ENCODE assay signal across 7 mouse cellular contexts in genomic region chr5:105415198-105415791, GRCm38 (mm10). TPM values are rescaled to one million over a fixed set of nuclear protein-coding genes. Genes with fewer than 3 reads are reported as not detected.
DNase-seq lines count a peak whose midpoint lies in the region; ATAC-seq lines count a peak whose summit lies in the region.

Gene Lrrc8b (plus strand): TSS chr5:105415775.

- no peaks in the 10 kb centered on the region; the same call in 1 of the 2 replicates for H3K9me3 ChIP-seq in embryonic facial prominence, embryonic 12.5 days
- no peaks in the 10 kb centered on the region for H3K9me3 ChIP-seq in limb, embryonic 10.5 days (replicated peaks)
- H3K9me3 ChIP-seq in midbrain, embryonic 12.5 days = peaks cover 7% of the 10 kb centered on the region; the same call in 1 of the 2 replicates

- no peaks in the 10 kb centered on the region for H3K36me3 ChIP-seq in embryonic facial prominence, embryonic 12.5 days
- no peaks in the 10 kb centered on the region for H3K36me3 ChIP-seq in limb, embryonic 10.5 days
- 0 out of 2 replicates have a peak, but pooled peaks cover 7% of the 10 kb centered on the region for H3K36me3 ChIP-seq in midbrain, embryonic 12.5 days

- peak; percentile 93 for ATAC-seq in embryonic facial prominence, embryonic 12.5 days (ENCODE audit: insufficient number of reproducible peaks, insufficient read depth, low FRiP score, low TSS enrichment)
- peak; percentile 97 for ATAC-seq in midbrain, embryonic 12.5 days (ENCODE audit: low FRiP score, low read depth)

- peak within 1 kb of the TSS; percentile 81 for H3K27ac ChIP-seq in embryonic facial prominence, embryonic 12.5 days
- H3K27ac ChIP-seq in limb, embryonic 10.5 days = peak within 1 kb of the TSS; percentile 96
- H3K27ac ChIP-seq in midbrain, embryonic 12.5 days (replicated peaks) = peak within 1 kb of the TSS; percentile 78

- 0 out of 2 replicates have a peak, but pooled peaks cover 4% of the 10 kb centered on the region for H3K27me3 ChIP-seq in embryonic facial prominence, embryonic 12.5 days
- H3K27me3 ChIP-seq in limb, embryonic 10.5 days (ENCODE audit: low read depth, poor library complexity, severe bottlenecking) = peaks cover 5% of the 10 kb centered on the region; the same call in 1 of the 2 replicates
- peaks cover 12% of the 10 kb centered on the region for H3K27me3 ChIP-seq in midbrain, embryonic 12.5 days

- under 1% methylated on average over 61 of the region's 63 CpGs for WGBS in embryonic facial prominence, embryonic 12.5 days
- WGBS in limb, embryonic 10.5 days = 3% methylated on average over 63 of the region's 63 CpGs
- under 1% methylated on average over 63 of the region's 63 CpGs for WGBS in midbrain, embryonic 12.5 days

- peak within 1 kb of the TSS; percentile 84 for H3K9ac ChIP-seq in embryonic facial prominence, embryonic 12.5 days
- H3K9ac ChIP-seq in midbrain, embryonic 12.5 days (replicated peaks) = peak within 1 kb of the TSS; percentile 85

- peak within 1 kb of the TSS; percentile 66 for H3K4me3 ChIP-seq in embryonic facial prominence, embryonic 12.5 days
- peak within 1 kb of the TSS; percentile 85 for H3K4me3 ChIP-seq in limb, embryonic 10.5 days
- H3K4me3 ChIP-seq in midbrain, embryonic 12.5 days = peak within 1 kb of the TSS; percentile 87

- peak; percentile 96 for DNase-seq in adrenal gland, postnatal 25 days
- peak; percentile 99 for DNase-seq in heart, adult 11 months
- DNase-seq in kidney, adult 18-20 months = peak; percentile 85
- peak; percentile 85 for DNase-seq in limb, embryonic 10.5 days (ENCODE audit: low spot score)
- peak; percentile 68 for DNase-seq in skeletal muscle tissue, adult 2 months (ENCODE audit: low read depth, low spot score)

- H3K4me2 ChIP-seq in embryonic facial prominence, embryonic 12.5 days (replicated peaks) = peak within 1 kb of the TSS; percentile 83
- H3K4me2 ChIP-seq in midbrain, embryonic 12.5 days (replicated peaks) = peak within 1 kb of the TSS; percentile 82

- H3K4me1 ChIP-seq in embryonic facial prominence, embryonic 12.5 days = 0 out of 2 replicates have a peak, but pooled peaks cover 5% of the 10 kb centered on the region
- H3K4me1 ChIP-seq in limb, embryonic 10.5 days = peaks cover 13% of the 10 kb centered on the region
- H3K4me1 ChIP-seq in midbrain, embryonic 12.5 days = peaks cover 11% of the 10 kb centered on the region; the same call in 1 of the 2 replicates

RNA-seq across cellular contexts. Expression of gene Lrrc8b, which starts in this region (rescaled TPM):
- total RNA-seq in adrenal gland, postnatal 25 days (2021) = 122 and 136 TPM in 2 replicates
- polyA plus RNA-seq in embryonic facial prominence, embryonic 12.5 days (2016; fragmentation: Nextera tagmentation; extraction: Ambion mirVana) = 6.1 and 6.2 TPM in 2 replicates
- polyA plus RNA-seq in limb, embryonic 10.5 days (2016; fragmentation: Nextera tagmentation; extraction: Ambion mirVana) = 3.7 and 4.7 TPM in 2 replicates
- 11.5 and 12.4 TPM in 2 replicates for polyA plus RNA-seq in midbrain, embryonic 12.5 days (2016; fragmentation: Nextera tagmentation; extraction: Ambion mirVana)

Comparison
In these comparisons a context has a peak if more than half of its experiments do, and no peak if none do; other contexts are left out.
1. Peak in every context shown above with its lines: DNase-seq, ATAC-seq, H3K4me3 ChIP-seq and H3K27ac ChIP-seq.